Mouse (Mus musculus) cerebellum, postnatal 25 days (tissue): ENCODE measurements at regions not wholly inside any gene's neighbourhood (a gene's known extent, or its start where the extent isn't known, plus 50 kb on each side); places are given as distances from the start of the nearest gene placed in this dataset.

ENCODE experiments used
- DNase-seq, 2 experiments: peaks; one replicate each; pipeline ENCODE4 v3.0.0; 2021; ENCODE audit warnings: mixed read lengths in 2 of 2

GRCm38 (mm10) chr2:79548039-79548600, 87.0 kb upstream of the Itprid2 start:
- DNase-seq: no peak

GRCm38 (mm10) chr2:79549781-79550180, 85.4 kb upstream of the Itprid2 start:
- DNase-seq: no peak

GRCm38 (mm10) chr2:79550432-79550831, 84.7 kb upstream of the Itprid2 start:
- DNase-seq: no peak

- no peak for DNase-seq
These were observed 82.7 kb upstream of the Itprid2 start for GRCm38 (mm10) chr2:79552481-79552880.

GRCm38 (mm10) chr2:79555395-79555794, 79.8 kb upstream of the Itprid2 start:
- DNase-seq: no peak

- DNase-seq: no peak
These were observed 77.8 kb upstream of the Itprid2 start for GRCm38 (mm10) chr2:79557361-79557760.

GRCm38 (mm10) chr2:79566280-79566933, 68.7 kb upstream of the Itprid2 start:
- no peak for DNase-seq

GRCm38 (mm10) chr2:79567413-79567934, 67.7 kb upstream of the Itprid2 start:
- DNase-seq: no peak

- peak; percentile 35 to 55 for DNase-seq
These were observed 65.5 kb upstream of the Itprid2 start for GRCm38 (mm10) chr2:79569663-79570062.

- no peak for DNase-seq
These were observed 63.2 kb upstream of the Itprid2 start for GRCm38 (mm10) chr2:79571910-79572309.

- no peak for DNase-seq
These were observed 60.1 kb upstream of the Itprid2 start for GRCm38 (mm10) chr2:79575074-79575473.

- no peak for DNase-seq
These were observed 50.0 kb upstream of the Itprid2 start for GRCm38 (mm10) chr2:79585022-79585774.
